Mouse (Mus musculus): Measurements from ENCODE around the gene Hbb-bs. TPM values are rescaled to one million over a fixed set of nuclear protein-coding genes. Genes with fewer than 3 reads are reported as not detected.

Hbb-bs gene
- total and polyA plus RNA-seq, 3 experiments: 5.7 TPM; not detected in 2

DNA sequence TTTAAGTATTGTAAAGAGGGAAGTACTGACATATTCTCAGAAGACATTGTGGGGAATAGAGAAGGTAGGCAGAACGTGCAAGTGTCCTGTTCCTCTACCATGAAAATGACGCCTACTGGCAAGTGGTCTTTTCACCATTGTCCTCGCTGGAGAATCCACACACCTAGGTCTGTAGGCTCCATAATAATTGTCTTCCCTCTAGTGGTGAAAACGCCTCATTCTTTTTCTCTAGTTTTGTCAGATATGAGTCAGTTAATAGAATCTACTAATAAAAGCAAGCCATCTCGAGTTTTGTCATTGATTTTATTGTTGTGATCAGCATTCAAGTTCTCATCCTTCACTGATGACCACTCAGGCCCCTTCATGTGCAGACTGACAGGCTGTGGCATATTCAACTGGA lies 46.6 kb upstream of the Hbb-bs start:
- peak; percentile 47 for DNase-seq (ENCODE audit: extremely low read depth)
- TF ChIP-seq NRF1 (IDR thresholded peaks at IDR 0.05; ENCODE audit: low read depth, low read length): no peak
- TF ChIP-seq MXI1 (IDR thresholded peaks at IDR 0.05; ENCODE audit: low read depth, low read length): no peak
- TF ChIP-seq ELF1 (IDR thresholded peaks at IDR 0.05; ENCODE audit: low read depth, low read length): no peak
- no peak for TF ChIP-seq MAZ (IDR thresholded peaks at IDR 0.05; ENCODE audit: low read depth, low read length)
- TF ChIP-seq CHD1 (IDR thresholded peaks at IDR 0.05; ENCODE audit: low read depth, low read length): no peak
- TF ChIP-seq MAX (IDR thresholded peaks at IDR 0.05; ENCODE audit: low read length): no peak
- peak; percentile 53 for TF ChIP-seq SMC3 (IDR thresholded peaks at IDR 0.05; ENCODE audit: low read depth, low read length)
- TF ChIP-seq POLR2A (IDR thresholded peaks at IDR 0.05; ENCODE audit: low read depth, low read length): no peak
- TF ChIP-seq CTCF (conservative IDR thresholded peaks at IDR 0.05 in 1 of 2, IDR thresholded peaks at IDR 0.05 in 1 of 2; ENCODE audit: low read depth in 2 of 2, low read length in 2 of 2): peak; percentile 35 to 59; a peak in 3 of 4 replicates
- no peak for TF ChIP-seq ZC3H11A (IDR thresholded peaks at IDR 0.05; ENCODE audit: low read depth, low read length)
- TF ChIP-seq JUND (conservative IDR thresholded peaks at IDR 0.05; ENCODE audit: low read depth, low read length): no peak
- TF ChIP-seq RAD21 (IDR thresholded peaks at IDR 0.05; ENCODE audit: low read depth, low read length): peak; percentile 42
- TF ChIP-seq ZKSCAN1 (IDR thresholded peaks at IDR 0.05; ENCODE audit: borderline replicate concordance, low read depth, low read length): no peak
- no peak for TF ChIP-seq KAT2A (IDR thresholded peaks at IDR 0.05; ENCODE audit: insufficient replicate concordance, low read length)
- TF ChIP-seq MEF2A (IDR thresholded peaks at IDR 0.05; ENCODE audit: borderline replicate concordance, low read depth, low read length): no peak
- TF ChIP-seq MYC (IDR thresholded peaks at IDR 0.05; ENCODE audit: low read depth, low read length): no peak
- no peaks in the 10 kb centered on the region for H3K36me3 ChIP-seq (replicated peaks in 1 of 2; ENCODE audit: control insufficient read depth in 1 of 2, insufficient read depth in 1 of 2, low read length in 1 of 2)
- H3K4me2 ChIP-seq (ENCODE audit: insufficient read depth, low read depth, poor library complexity, severe bottlenecking): peak overlapping the region; percentile 45; the same call in 1 of the 2 replicates
- H3K9ac ChIP-seq (ENCODE audit: insufficient read depth, low read depth): no peak overlapping the region; the same call in 1 of the 2 replicates
- no peaks in the 10 kb centered on the region for H3K27me3 ChIP-seq (replicated peaks)
- dilution Hi-C loops (cut with MboI; ENCODE audit: extremely low pct_ligation_motif_present, extremely low pct_unique_long_range_greater_than_20kb, low sequenced_read_pairs) (no loop called here), in situ Hi-C loops (cut with MboI; ENCODE audit: low pct_ligation_motif_present, low pct_unique_long_range_greater_than_20kb, low sequenced_read_pairs) (loop anchor here (5.0 kb wide), 1 partner anchor 162 kb away; the partner anchor contains the start of gene Olfr243)
- peaks cover 0 to 2% of the 10 kb centered on the region in 2 experiments; a peak in 1 of 4 replicates for H3K4me1 ChIP-seq (ENCODE audit: control insufficient read depth in 1 of 2, insufficient read depth in 2 of 2)
- no peaks in the 10 kb centered on the region for H3K79me2 ChIP-seq (replicated peaks; ENCODE audit: control insufficient read depth, extremely low read depth, insufficient read depth, poor library complexity, severe bottlenecking)
- no peak overlapping the region for H3K4me3 ChIP-seq (replicated peaks in 1 of 3; ENCODE audit: low read depth in 2 of 3, low read length in 2 of 3, poor library complexity in 1 of 3)
- no peaks in the 10 kb centered on the region for H3K9me3 ChIP-seq (replicated peaks; ENCODE audit: low read length)
- no peak overlapping the region for H3K27ac ChIP-seq (ENCODE audit: insufficient read depth, low read depth)

DNA sequence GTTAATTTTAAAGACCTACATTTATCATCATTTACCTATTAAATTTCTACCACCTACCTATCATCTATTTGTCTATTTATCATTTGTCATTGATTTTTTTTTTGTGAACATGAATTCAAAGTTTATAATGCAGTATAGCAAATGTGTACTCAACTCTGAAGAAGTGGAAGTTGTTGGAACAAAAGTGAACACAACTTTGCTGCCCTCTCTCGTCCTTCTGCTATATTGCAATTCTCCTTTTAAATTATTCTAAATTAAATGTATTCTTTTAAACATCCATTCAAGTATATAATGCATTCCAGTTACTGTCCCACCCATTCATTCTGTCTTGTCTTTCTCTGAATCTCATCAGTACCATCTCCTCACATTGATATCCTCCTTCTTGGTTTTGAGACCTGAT lies 45.2 kb upstream of the Hbb-bs start:
- no peaks in the 10 kb centered on the region for H3K36me3 ChIP-seq (replicated peaks in 1 of 2; ENCODE audit: control insufficient read depth in 1 of 2, insufficient read depth in 1 of 2, low read length in 1 of 2)
- peak; percentile 31 for DNase-seq (ENCODE audit: extremely low read depth)
- H3K9ac ChIP-seq (ENCODE audit: insufficient read depth, low read depth): no peak overlapping the region
- peak; percentile 86 for TF ChIP-seq RAD21 (IDR thresholded peaks at IDR 0.05; ENCODE audit: low read depth, low read length)
- TF ChIP-seq SMC3 (IDR thresholded peaks at IDR 0.05; ENCODE audit: low read depth, low read length): peak; percentile 75
- TF ChIP-seq NELFE (IDR thresholded peaks at IDR 0.05; ENCODE audit: low read depth, low read length): no peak
- no peak for TF ChIP-seq POLR2A (IDR thresholded peaks at IDR 0.05; ENCODE audit: low read depth, low read length)
- peak; percentile 17; the same call in 1 of the 2 replicates for TF ChIP-seq ZC3H11A (IDR thresholded peaks at IDR 0.05; ENCODE audit: low read depth, low read length)
- peak; percentile 10 to 78; a peak in 3 of 4 replicates for TF ChIP-seq CTCF (conservative IDR thresholded peaks at IDR 0.05 in 1 of 2, IDR thresholded peaks at IDR 0.05 in 1 of 2; ENCODE audit: low read depth in 2 of 2, low read length in 2 of 2)
- H3K4me3 ChIP-seq (replicated peaks in 1 of 3; ENCODE audit: low read depth in 2 of 3, low read length in 2 of 3, poor library complexity in 1 of 3): no peak overlapping the region
- no peak overlapping the region for H3K27ac ChIP-seq (ENCODE audit: insufficient read depth, low read depth)
- no peaks in the 10 kb centered on the region for H3K27me3 ChIP-seq (replicated peaks)
- no peaks in the 10 kb centered on the region for H3K9me3 ChIP-seq (replicated peaks; ENCODE audit: low read length)
- dilution Hi-C loops (cut with MboI; ENCODE audit: extremely low pct_ligation_motif_present, extremely low pct_unique_long_range_greater_than_20kb, low sequenced_read_pairs): no loop called here
- H3K79me2 ChIP-seq (replicated peaks; ENCODE audit: control insufficient read depth, extremely low read depth, insufficient read depth, poor library complexity, severe bottlenecking): no peaks in the 10 kb centered on the region
- in situ Hi-C loops (cut with MboI; ENCODE audit: low pct_ligation_motif_present, low pct_unique_long_range_greater_than_20kb, low sequenced_read_pairs): loop anchor here (5.0 kb wide), 1 partner anchor 161 kb away; the partner anchor contains the start of gene Olfr243
- peaks cover 0 to 2% of the 10 kb centered on the region in 2 experiments; a peak in 1 of 4 replicates for H3K4me1 ChIP-seq (ENCODE audit: control insufficient read depth in 1 of 2, insufficient read depth in 2 of 2)
- no peak overlapping the region for H3K4me2 ChIP-seq (ENCODE audit: insufficient read depth, low read depth, poor library complexity, severe bottlenecking)
